Mouse (Mus musculus) hindbrain, postnatal 0 days (tissue): ENCODE results near the gene Olfr96. TPM values are rescaled to one million over a fixed set of nuclear protein-coding genes. Genes with fewer than 3 reads are reported as not detected.

Source experiments
- ATAC-seq: fragments of 200-750 bp; cut with Nextera tagmentation; 2 replicates; pipeline ENCODE4 v1.8.0; 2017; ENCODE audit warnings: mild to moderate bottlenecking, moderate TSS enrichment, moderate library complexity
- DNase-seq: peaks from one replicate; pipeline ENCODE4 v3.0.0-alpha.2; 2015; ENCODE audit warnings: low spot score
- H3K27ac ChIP-seq: fragments of 300-500 bp; sonication (generic); 2 replicates; pipeline ENCODE4 v1.5.1; 2014; ENCODE audit warnings: mild to moderate bottlenecking
- H3K27me3 ChIP-seq: fragments of 300-500 bp; sonication (generic); 2 replicates; pipeline ENCODE4 v1.6.1; 2014; ENCODE audit warnings: low read length, mixed read lengths; ENCODE audit not compliant: insufficient read depth
- H3K36me3 ChIP-seq: fragments of 300-500 bp; sonication (generic); 2 replicates; pipeline ENCODE4 v1.6.1; 2014; ENCODE audit warnings: low read length, mixed read lengths; ENCODE audit not compliant: insufficient read depth
- H3K4me1 ChIP-seq: fragments of 300-500 bp; sonication (generic); 2 replicates; pipeline ENCODE4 v1.6.1; 2014; ENCODE audit warnings: antibody characterized with exemption, low read length, mixed read lengths; ENCODE audit not compliant: insufficient read depth
- H3K4me2 ChIP-seq: fragments of 300-500 bp; sonication (generic); 2 replicates; pipeline ENCODE4 v1.6.1; 2014; ENCODE audit warnings: low read depth, mild to moderate bottlenecking, low read length, moderate library complexity, mixed read lengths
- H3K4me3 ChIP-seq: fragments of 300-500 bp; sonication (generic); 2 replicates; pipeline ENCODE4 v1.5.1; 2014; ENCODE audit warnings: low read length
- H3K9ac ChIP-seq: fragments of 300-500 bp; sonication (generic); replicated peaks from 2 replicates; pipeline ENCODE4 v1.6.1; 2014; ENCODE audit warnings: mild to moderate bottlenecking, low read length, moderate library complexity, mixed read lengths
- H3K9me3 ChIP-seq: fragments of 300-500 bp; sonication (generic); 2 replicates; pipeline ENCODE4 v1.6.1; 2016; ENCODE audit warnings: low read length, mixed read lengths
- CTCF ChIP-seq: IDR thresholded peaks from 2 replicates; pipeline ENCODE4 v1.5.1; 2016; ENCODE audit warnings: antibody characterized with exemption, control low read depth, low read depth
- WGBS: fragments of 180-500 bp; shearing (Covaris S2); extraction: QIAGEN DNeasy Blood & Tissue Kit; methylation state at CpG from one replicate; pipeline ENCODE4 v1.1.7; 2014; 5-methylcytosine and 5-hydroxymethylcytosine counted together
- polyA plus RNA-seq: library from polyadenylated mRNA; unstranded; fragments of >200 nt; fragmentation: Nextera tagmentation; extraction: Ambion mirVana; gene quantifications from 2 replicates; pipeline ENCODE4 v1.2.1, GENCODE M21; 2015
- total RNA-seq: library from RNA; depleted of rRNA; stranded (reverse); fragments of >200 nt; gene quantifications from 2 replicates; pipeline ENCODE4 v1.2.3, GENCODE M21; 2014; rRNA removed

Gene Olfr96
- not detected in 2 replicates for total RNA-seq
- not detected in 2 replicates for polyA plus RNA-seq

- 57% methylated on average over 4 of the region's 4 CpGs for WGBS
- no peaks in the 10 kb centered on the region for H3K4me1 ChIP-seq
- no peaks in the 10 kb centered on the region for H3K27me3 ChIP-seq
- H3K36me3 ChIP-seq = no peaks in the 10 kb centered on the region
- no peaks in the 10 kb centered on the region for H3K9me3 ChIP-seq
- ATAC-seq (no peak), DNase-seq (no peak)
- H3K27ac ChIP-seq = no peak within 1 kb of the TSS
- no peak for TF ChIP-seq CTCF
- H3K4me2 ChIP-seq = no peak within 1 kb of the TSS
- no peak within 1 kb of the TSS for H3K9ac ChIP-seq
- no peak within 1 kb of the TSS for H3K4me3 ChIP-seq
These were observed at the start of gene Olfr96 for GRCm38 (mm10) chr17:37219846-37220245. TSS of gene Olfr96 (plus strand) at chr17:37220146.

- no peak overlapping the region for H3K4me3 ChIP-seq
These were observed 34.5 kb upstream of the Olfr96 start for GRCm38 (mm10) chr17:37185474-37185873.

GRCm38 (mm10) chr17:37190711-37191110 is 29.2 kb upstream of the Olfr96 start:
- H3K36me3 ChIP-seq = no peaks in the 10 kb centered on the region
- no peak overlapping the region for H3K4me2 ChIP-seq
- 25% methylated on average over 2 of the region's 2 CpGs for WGBS
- no peak for TF ChIP-seq CTCF
- peak; percentile 75 for DNase-seq
- ATAC-seq = peak; percentile 70; the same call in 1 of the 2 replicates
- H3K27ac ChIP-seq = no peak overlapping the region
- H3K4me1 ChIP-seq = no peaks in the 10 kb centered on the region
- H3K9me3 ChIP-seq = no peaks in the 10 kb centered on the region
- no peaks in the 10 kb centered on the region for H3K27me3 ChIP-seq
- no peak overlapping the region for H3K4me3 ChIP-seq
- no peak overlapping the region for H3K9ac ChIP-seq

More at GRCm38 (mm10) chr17:37185474-37185873, 34.5 kb upstream of the Olfr96 start:
- Histone ChIP-seq H3K4me1 (no peaks in the 10 kb centered on the region), H3K9me3 (no peaks in the 10 kb centered on the region), H3K4me2 (no peak overlapping the region), H3K27ac (no peak overlapping the region), H3K27me3 (no peaks in the 10 kb centered on the region), H3K9ac (no peak overlapping the region), H3K36me3 (no peaks in the 10 kb centered on the region)
- ATAC-seq (no peak), DNase-seq (no peak)
- no peak for TF ChIP-seq CTCF
- WGBS = 58% methylated on average over 6 of the region's 6 CpGs

GRCm38 (mm10) chr17:37193032-37193431 is 26.9 kb upstream of the Olfr96 start:
- Histone ChIP-seq H3K27me3 (no peaks in the 10 kb centered on the region), H3K9me3 (no peaks in the 10 kb centered on the region), H3K4me2 (no peak overlapping the region), H3K36me3 (no peaks in the 10 kb centered on the region), H3K4me1 (no peaks in the 10 kb centered on the region), H3K9ac (no peak overlapping the region), H3K4me3 (no peak overlapping the region), H3K27ac (no peak overlapping the region)
- DNase-seq (no peak), ATAC-seq (no peak)
- TF ChIP-seq CTCF = no peak

GRCm38 (mm10) chr17:37193656-37194055 is 26.3 kb upstream of the Olfr96 start, which contains the start of gene Ubd:
TSS of gene Ubd (plus strand) at chr17:37193892.
- Histone ChIP-seq H3K4me3 (no peak within 1 kb of the TSS), H3K4me2 (no peak within 1 kb of the TSS), H3K9me3 (no peaks in the 10 kb centered on the region), H3K27me3 (0 out of 2 replicates have a peak, but pooled peaks cover 5% of the 10 kb centered on the region), H3K27ac (no peak within 1 kb of the TSS), H3K9ac (no peak within 1 kb of the TSS), H3K4me1 (no peaks in the 10 kb centered on the region), H3K36me3 (no peaks in the 10 kb centered on the region)
- no peak for ATAC-seq
- no peak for DNase-seq
- WGBS = 88% methylated on average over 2 of the region's 2 CpGs
- no peak for TF ChIP-seq CTCF

GRCm38 (mm10) chr17:37194782-37195181 is 25.2 kb upstream of the Olfr96 start:
- Histone ChIP-seq H3K4me2 (no peak overlapping the region), H3K36me3 (no peaks in the 10 kb centered on the region), H3K27me3 (0 out of 2 replicates have a peak, but pooled peaks cover 9% of the 10 kb centered on the region), H3K4me1 (no peaks in the 10 kb centered on the region), H3K27ac (no peak overlapping the region), H3K9me3 (no peaks in the 10 kb centered on the region), H3K4me3 (no peak overlapping the region), H3K9ac (no peak overlapping the region)
- 92% methylated on average over 5 of the region's 5 CpGs for WGBS
- TF ChIP-seq CTCF = no peak
- DNase-seq (no peak), ATAC-seq (no peak)
